Mouse (Mus musculus): Measurements from ENCODE around the gene Rbms3. TPM values are rescaled to one million over a fixed set of nuclear protein-coding genes. Genes with fewer than 3 reads are reported as not detected.

Rbms3 gene
- polyA plus RNA-seq, 1 experiment from 2014 or later, result 23.5 TPM

- no peak overlapping the region for H3K9ac ChIP-seq (ENCODE audit: low read depth, low read length)
- H3K4me2 ChIP-seq, result no peak overlapping the region
- H3K9me3 ChIP-seq (ENCODE audit: control insufficient read depth, low read length), result no peaks in the 10 kb centered on the region
- DNase-seq (ENCODE audit: low spot score) (no peak), ATAC-seq (replicated peaks; ENCODE audit: low FRiP score) (no peak)
- no peak overlapping the region for H3K27ac ChIP-seq (ENCODE audit: low read depth, low read length)
- H3K36me3 ChIP-seq (ENCODE audit: control insufficient read depth, insufficient read depth, low read length), result no peaks in the 10 kb centered on the region
- H3K27me3 ChIP-seq (replicated peaks; ENCODE audit: control insufficient read depth, insufficient read depth, low read length), result no peaks in the 10 kb centered on the region
- 65% methylated on average over 20 of the region's 20 CpGs for WGBS
- no peak overlapping the region for H3K4me3 ChIP-seq (ENCODE audit: low read depth, low read length)
- no peaks in the 10 kb centered on the region for H3K4me1 ChIP-seq (replicated peaks; ENCODE audit: control insufficient read depth, insufficient read depth, low read length)
These were observed 475.9 kb downstream of the Rbms3 start for GRCm38 (mm10) chr9:117153686-117154274.

- no peak for DNase-seq (ENCODE audit: low spot score)
- WGBS, result 78% methylated on average over 3 of the region's 3 CpGs
- no peaks in the 10 kb centered on the region for H3K4me1 ChIP-seq (replicated peaks; ENCODE audit: control insufficient read depth, insufficient read depth, low read length)
- no peaks in the 10 kb centered on the region for H3K9me3 ChIP-seq (ENCODE audit: control insufficient read depth, low read length)
- H3K27ac ChIP-seq (ENCODE audit: low read depth, low read length), result no peak overlapping the region
- no peaks in the 10 kb centered on the region for H3K27me3 ChIP-seq (replicated peaks; ENCODE audit: control insufficient read depth, insufficient read depth, low read length)
- no peak for ATAC-seq (replicated peaks; ENCODE audit: low FRiP score)
- no peak overlapping the region for H3K9ac ChIP-seq (ENCODE audit: low read depth, low read length)
- no peak overlapping the region for H3K4me3 ChIP-seq (ENCODE audit: low read depth, low read length)
- no peaks in the 10 kb centered on the region for H3K36me3 ChIP-seq (ENCODE audit: control insufficient read depth, insufficient read depth, low read length)
- no peak overlapping the region for H3K4me2 ChIP-seq
These were observed 477.8 kb downstream of the Rbms3 start for GRCm38 (mm10) chr9:117151951-117152350.

- H3K9ac ChIP-seq (ENCODE audit: low read depth, low read length), result no peak overlapping the region
- ATAC-seq (replicated peaks; ENCODE audit: low FRiP score) (no peak), DNase-seq (ENCODE audit: low spot score) (no peak)
- H3K36me3 ChIP-seq (ENCODE audit: control insufficient read depth, insufficient read depth, low read length), result no peaks in the 10 kb centered on the region
- 83% methylated on average over 7 of the region's 7 CpGs for WGBS
- H3K27ac ChIP-seq (ENCODE audit: low read depth, low read length), result no peak overlapping the region
- H3K4me2 ChIP-seq, result no peak overlapping the region
- no peaks in the 10 kb centered on the region for H3K4me1 ChIP-seq (replicated peaks; ENCODE audit: control insufficient read depth, insufficient read depth, low read length)
- no peaks in the 10 kb centered on the region for H3K9me3 ChIP-seq (ENCODE audit: control insufficient read depth, low read length)
- H3K27me3 ChIP-seq (replicated peaks; ENCODE audit: control insufficient read depth, insufficient read depth, low read length), result no peaks in the 10 kb centered on the region
- H3K4me3 ChIP-seq (ENCODE audit: low read depth, low read length), result no peak overlapping the region
These were observed 485.5 kb downstream of the Rbms3 start for GRCm38 (mm10) chr9:117144057-117144723.

GRCm38 (mm10) chr9:117139971-117140370 is 489.7 kb downstream of the Rbms3 start:
- H3K4me1 ChIP-seq (replicated peaks; ENCODE audit: control insufficient read depth, insufficient read depth, low read length), result no peaks in the 10 kb centered on the region
- no peak overlapping the region for H3K27ac ChIP-seq (ENCODE audit: low read depth, low read length)
- H3K4me2 ChIP-seq, result no peak overlapping the region
- no peaks in the 10 kb centered on the region for H3K9me3 ChIP-seq (ENCODE audit: control insufficient read depth, low read length)
- H3K4me3 ChIP-seq (ENCODE audit: low read depth, low read length), result no peak overlapping the region
- ATAC-seq (replicated peaks; ENCODE audit: low FRiP score), result no peak
- no peak overlapping the region for H3K9ac ChIP-seq (ENCODE audit: low read depth, low read length)
- DNase-seq (ENCODE audit: low spot score), result no peak
- H3K36me3 ChIP-seq (ENCODE audit: control insufficient read depth, insufficient read depth, low read length), result no peaks in the 10 kb centered on the region
- 87% methylated on average over 3 of the region's 3 CpGs for WGBS
- H3K27me3 ChIP-seq (replicated peaks; ENCODE audit: control insufficient read depth, insufficient read depth, low read length), result no peaks in the 10 kb centered on the region

DNA sequence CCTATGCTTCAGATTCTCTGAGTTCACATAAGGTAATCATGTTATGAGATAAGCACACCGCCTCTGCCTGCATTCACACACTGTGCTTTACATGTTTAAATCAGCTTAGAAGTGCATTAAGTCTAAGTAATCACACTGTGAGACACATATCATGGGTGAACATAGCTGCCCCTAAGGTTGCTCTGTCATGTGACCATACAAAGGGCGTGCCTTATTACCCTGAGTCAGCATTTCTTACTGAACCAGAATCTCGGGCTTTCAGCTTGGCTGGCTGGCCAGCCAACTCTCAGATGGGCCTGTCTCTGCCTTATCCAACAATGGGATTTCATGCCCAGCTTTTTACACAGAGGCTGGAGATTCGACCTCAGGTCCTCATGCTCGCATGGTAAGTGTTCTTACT is 493.3 kb downstream of the Rbms3 start:
- Histone ChIP-seq H3K4me1 (replicated peaks; ENCODE audit: control insufficient read depth, insufficient read depth, low read length) (no peaks in the 10 kb centered on the region), H3K4me2 (no peak overlapping the region), H3K36me3 (ENCODE audit: control insufficient read depth, insufficient read depth, low read length) (no peaks in the 10 kb centered on the region), H3K9ac (ENCODE audit: low read depth, low read length) (no peak overlapping the region), H3K9me3 (ENCODE audit: control insufficient read depth, low read length) (no peaks in the 10 kb centered on the region), H3K4me3 (ENCODE audit: low read depth, low read length) (no peak overlapping the region), H3K27me3 (replicated peaks; ENCODE audit: control insufficient read depth, insufficient read depth, low read length) (no peaks in the 10 kb centered on the region), H3K27ac (ENCODE audit: low read depth, low read length) (no peak overlapping the region)
- no peak for DNase-seq (ENCODE audit: low spot score)
- 72% methylated on average over 5 of the region's 5 CpGs for WGBS
- no peak for ATAC-seq (replicated peaks; ENCODE audit: low FRiP score)

GRCm38 (mm10) chr9:117134043-117134442 is 495.7 kb downstream of the Rbms3 start:
- no peak overlapping the region for H3K4me3 ChIP-seq (ENCODE audit: low read depth, low read length)
- 43% methylated on average over 2 of the region's 2 CpGs for WGBS
- DNase-seq (ENCODE audit: low spot score), result no peak
- H3K4me2 ChIP-seq, result no peak overlapping the region
- no peaks in the 10 kb centered on the region for H3K9me3 ChIP-seq (ENCODE audit: control insufficient read depth, low read length)
- no peaks in the 10 kb centered on the region for H3K36me3 ChIP-seq (ENCODE audit: control insufficient read depth, insufficient read depth, low read length)
- H3K9ac ChIP-seq (ENCODE audit: low read depth, low read length), result no peak overlapping the region
- H3K27me3 ChIP-seq (replicated peaks; ENCODE audit: control insufficient read depth, insufficient read depth, low read length), result no peaks in the 10 kb centered on the region
- no peak for ATAC-seq (replicated peaks; ENCODE audit: low FRiP score)
- H3K4me1 ChIP-seq (replicated peaks; ENCODE audit: control insufficient read depth, insufficient read depth, low read length), result no peaks in the 10 kb centered on the region
- no peak overlapping the region for H3K27ac ChIP-seq (ENCODE audit: low read depth, low read length)

GRCm38 (mm10) chr9:117126816-117127215 is 502.9 kb downstream of the Rbms3 start:
- ATAC-seq (replicated peaks; ENCODE audit: low FRiP score) (no peak), DNase-seq (ENCODE audit: low spot score) (no peak)
- Histone ChIP-seq H3K9me3 (ENCODE audit: control insufficient read depth, low read length) (no peaks in the 10 kb centered on the region), H3K4me1 (replicated peaks; ENCODE audit: control insufficient read depth, insufficient read depth, low read length) (no peaks in the 10 kb centered on the region; the same call in 1 of the 2 replicates), H3K27ac (ENCODE audit: low read depth, low read length) (no peak overlapping the region), H3K36me3 (ENCODE audit: control insufficient read depth, insufficient read depth, low read length) (no peaks in the 10 kb centered on the region), H3K9ac (ENCODE audit: low read depth, low read length) (no peak overlapping the region), H3K27me3 (replicated peaks; ENCODE audit: control insufficient read depth, insufficient read depth, low read length) (no peaks in the 10 kb centered on the region), H3K4me2 (no peak overlapping the region), H3K4me3 (ENCODE audit: low read depth, low read length) (no peak overlapping the region)
- WGBS, result 64% methylated on average over 8 of the region's 8 CpGs

DNA sequence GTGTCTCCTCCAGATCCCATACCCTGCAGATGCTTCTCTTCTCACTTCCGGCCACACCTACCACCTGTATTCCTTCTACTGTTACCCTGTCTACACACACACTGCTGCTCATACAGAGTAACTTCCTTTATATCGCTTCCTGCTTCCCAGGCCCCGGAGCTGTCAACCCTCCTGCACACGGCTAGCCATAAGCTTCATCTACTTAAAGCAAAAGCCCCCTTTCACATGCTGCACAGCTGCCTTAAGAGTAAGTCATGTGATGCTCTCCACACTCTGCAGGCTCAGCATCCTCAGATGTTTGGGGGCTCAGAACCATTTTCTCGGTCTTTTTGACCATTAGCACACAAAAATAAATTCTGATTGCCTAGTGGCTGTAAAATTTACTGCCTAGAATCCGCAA is 503.9 kb downstream of the Rbms3 start:
- WGBS, result 72% methylated on average over 6 of the region's 6 CpGs

GRCm38 (mm10) chr9:117121572-117121971 is 508.1 kb downstream of the Rbms3 start:
- no peak for ATAC-seq (replicated peaks; ENCODE audit: low FRiP score)
- H3K9me3 ChIP-seq (ENCODE audit: control insufficient read depth, low read length), result no peaks in the 10 kb centered on the region
- H3K4me2 ChIP-seq, result no peak overlapping the region
- H3K4me1 ChIP-seq (replicated peaks; ENCODE audit: control insufficient read depth, insufficient read depth, low read length), result no peaks in the 10 kb centered on the region; the same call in 1 of the 2 replicates
- no peak overlapping the region for H3K9ac ChIP-seq (ENCODE audit: low read depth, low read length)
- H3K27me3 ChIP-seq (replicated peaks; ENCODE audit: control insufficient read depth, insufficient read depth, low read length), result no peaks in the 10 kb centered on the region
- DNase-seq (ENCODE audit: low spot score), result no peak
- H3K36me3 ChIP-seq (ENCODE audit: control insufficient read depth, insufficient read depth, low read length), result no peaks in the 10 kb centered on the region
- no peak overlapping the region for H3K27ac ChIP-seq (ENCODE audit: low read depth, low read length)
- WGBS, result 63% methylated on average over 6 of the region's 6 CpGs
- no peak overlapping the region for H3K4me3 ChIP-seq (ENCODE audit: low read depth, low read length)

More for the DNA sequence above, 503.9 kb downstream of the Rbms3 start:
- Histone ChIP-seq H3K4me1 (replicated peaks; ENCODE audit: control insufficient read depth, insufficient read depth, low read length) (no peaks in the 10 kb centered on the region; the same call in 1 of the 2 replicates), H3K4me3 (ENCODE audit: low read depth, low read length) (no peak overlapping the region), H3K9me3 (ENCODE audit: control insufficient read depth, low read length) (no peaks in the 10 kb centered on the region), H3K36me3 (ENCODE audit: control insufficient read depth, insufficient read depth, low read length) (no peaks in the 10 kb centered on the region), H3K27ac (ENCODE audit: low read depth, low read length) (no peak overlapping the region), H3K4me2 (no peak overlapping the region), H3K9ac (ENCODE audit: low read depth, low read length) (no peak overlapping the region), H3K27me3 (replicated peaks; ENCODE audit: control insufficient read depth, insufficient read depth, low read length) (no peaks in the 10 kb centered on the region)
- DNase-seq (ENCODE audit: low spot score) (no peak), ATAC-seq (replicated peaks; ENCODE audit: low FRiP score) (no peak)
